Mouse (Mus musculus) frontal cortex, adult 2 months (tissue): Measurements from ENCODE around the gene 9230102O04Rik. TPM values are rescaled to one million over a fixed set of nuclear protein-coding genes. Genes with fewer than 3 reads are reported as not detected.

Experiments
- DNase-seq, 2 experiments: peaks; one replicate each; pipeline ENCODE4 v3.0.0; 2022; ENCODE audit warnings: low spot score in 1 of 2; ENCODE audit errors: extremely low spot score in 1 of 2
- polyA plus RNA-seq: library from polyadenylated mRNA; depleted of rRNA; stranded (reverse); fragments of >200 nt; gene quantifications from 2 replicates; pipeline ENCODE4 v1.2.3, GENCODE M21; 2012; rRNA removed

Gene 9230102O04Rik
- polyA plus RNA-seq, 1 experiment, result not detected

- no peak for DNase-seq
Observed at GRCm38 (mm10) chr2:9873757-9874156, 15.6 kb downstream of the 9230102O04Rik start.

GRCm38 (mm10) chr2:9872682-9873081, 16.7 kb downstream of the 9230102O04Rik start:
- no peak for DNase-seq

GRCm38 (mm10) chr2:9871798-9872197, 17.5 kb downstream of the 9230102O04Rik start:
- DNase-seq, result no peak

- DNase-seq, result no peak
Observed at GRCm38 (mm10) chr2:9871141-9871716, 18.1 kb downstream of the 9230102O04Rik start.

DNA sequence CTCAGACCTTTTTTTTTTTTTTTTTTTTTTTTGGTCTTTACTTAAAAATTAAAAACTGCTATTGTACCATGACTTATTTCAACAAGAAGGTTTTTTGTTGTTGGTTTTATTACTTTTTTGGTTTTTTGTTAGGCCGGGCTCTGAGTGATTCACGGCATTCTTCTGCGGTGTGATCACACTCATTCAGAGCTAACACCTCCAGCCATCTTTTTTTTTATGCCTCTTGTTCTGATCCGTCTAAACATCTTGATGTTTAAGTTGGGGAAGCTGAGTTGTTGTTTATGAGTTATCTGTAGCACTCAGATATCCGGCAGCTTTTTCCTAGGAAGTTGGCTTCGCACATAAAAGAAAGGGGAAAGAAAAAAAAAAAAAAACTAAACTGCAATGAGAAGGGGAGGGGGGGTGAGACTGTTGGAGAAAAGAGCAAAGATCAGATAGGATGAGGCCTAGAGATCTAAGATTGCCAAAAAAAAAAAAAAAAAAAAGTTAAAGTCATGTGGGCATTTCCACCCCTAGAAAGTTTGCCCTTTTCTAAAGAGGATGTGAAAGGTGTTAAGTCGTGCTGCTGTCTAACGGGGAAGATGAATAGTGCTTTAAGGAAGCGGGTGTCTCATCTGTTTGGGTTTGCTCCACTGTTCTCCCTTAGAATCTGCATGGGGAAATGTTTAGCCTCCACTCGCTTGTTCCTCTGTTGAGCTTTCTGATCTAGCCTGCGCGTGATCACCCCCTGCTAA, 22.1 kb downstream of the 9230102O04Rik start:
- DNase-seq, result no peak

GRCm38 (mm10) chr2:9860698-9861097, 28.6 kb downstream of the 9230102O04Rik start:
- DNase-seq, result no peak

- DNase-seq, result no peak
Observed at GRCm38 (mm10) chr2:9855861-9856260, 33.5 kb downstream of the 9230102O04Rik start.

DNA sequence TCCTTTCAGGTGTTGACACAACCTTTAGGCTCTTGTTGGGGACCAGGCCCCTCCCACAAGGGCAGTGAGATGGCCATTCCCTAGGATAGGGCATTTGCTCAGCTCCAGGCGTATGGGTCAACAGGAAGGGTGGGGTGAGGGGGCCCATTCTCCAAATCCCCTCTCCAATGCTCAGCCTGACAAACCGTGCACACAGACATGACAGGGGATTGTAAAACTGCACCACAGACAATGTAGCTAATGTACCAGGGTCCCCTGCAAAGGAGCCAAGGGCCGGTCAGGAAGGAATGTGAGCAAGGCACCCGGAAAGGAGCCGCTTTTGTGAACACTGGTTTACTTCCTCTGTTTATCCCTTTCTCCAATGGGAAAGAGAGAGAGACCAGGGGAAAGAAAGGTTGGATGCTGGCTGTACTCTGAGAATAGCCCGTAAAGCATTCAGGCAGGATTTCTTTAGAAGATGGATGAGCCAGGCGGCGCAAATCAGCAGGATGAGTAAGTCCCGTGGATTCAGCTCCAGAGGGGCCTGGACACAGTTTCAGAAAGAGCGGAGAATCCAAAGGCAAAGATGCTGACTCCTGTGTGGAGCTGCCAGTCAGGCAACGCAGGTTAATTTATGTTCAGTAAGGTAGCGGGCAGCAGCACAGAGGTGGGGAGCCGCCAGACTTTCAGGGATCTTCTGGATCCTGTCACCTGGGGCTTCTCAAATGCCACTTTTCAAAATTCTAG, 36.3 kb downstream of the 9230102O04Rik start:
- DNase-seq, result no peak

GRCm38 (mm10) chr2:9835195-9835594, 54.1 kb downstream of the 9230102O04Rik start:
- no peak for DNase-seq

- DNase-seq, result no peak
Observed at GRCm38 (mm10) chr2:9833712-9834111, 55.6 kb downstream of the 9230102O04Rik start.

Other genes starting within 250 kb of the 9230102O04Rik start
- gene 4930412O13Rik, start 8.3 kb downstream of the 9230102O04Rik start, polyA plus RNA-seq, result not detected in 2 replicates
- gene Gata3, start 494 bp upstream of the 9230102O04Rik start, polyA plus RNA-seq, result 0.19 TPM in 1 of 2 replicates, not detected in the other
- 9.9 and 11.3 TPM in 2 replicates for gene Taf3, start 159.1 kb upstream of the 9230102O04Rik start, polyA plus RNA-seq
- 433 and 438 TPM in 2 replicates for gene Atp5c1, start 191.0 kb upstream of the 9230102O04Rik start, polyA plus RNA-seq
- gene Kin, start 191.1 kb upstream of the 9230102O04Rik start, polyA plus RNA-seq, result 12.7 and 14.7 TPM in 2 replicates
- 4.9 and 6.9 TPM in 2 replicates for gene Itih2, start 241.9 kb upstream of the 9230102O04Rik start, polyA plus RNA-seq